Mouse (Mus musculus) right cerebral cortex, postnatal 25 days (tissue): ENCODE results near the gene Glod5.
"Not testable (repeated sequence)": the region's sequence is repeated elsewhere in the genome, so short reads cannot be mapped to it uniquely, and the experiment has no call there.

ENCODE experiments used
- DNase-seq: peaks from one replicate; pipeline ENCODE4 v3.0.0; 2022

Gene Glod5

GRCm38 (mm10) chrX:8018286-8018685, at the start of gene Glod5:
Glod5 (minus strand) TSS chrX:8018492.
- DNase-seq, result no peak

GRCm38 (mm10) chrX:8051044-8051781, 32.9 kb upstream of the Glod5 start:
- DNase-seq, result not testable (repeated sequence)

- DNase-seq, result no peak
Measured at GRCm38 (mm10) chrX:8033009-8033408, 14.7 kb upstream of the Glod5 start.

GRCm38 (mm10) chrX:8026811-8027210, 8.5 kb upstream of the Glod5 start:
- no peak for DNase-seq

GRCm38 (mm10) chrX:8024795-8025194, 6.5 kb upstream of the Glod5 start:
- no peak for DNase-seq

- no peak for DNase-seq
Measured at GRCm38 (mm10) chrX:8020111-8020778, 2.0 kb upstream of the Glod5 start.

- peak; percentile 11 for DNase-seq
Measured at GRCm38 (mm10) chrX:8017142-8017541, 1.1 kb downstream of the Glod5 start.

- DNase-seq, result not testable (repeated sequence)
Measured at GRCm38 (mm10) chrX:8015675-8016074, 2.6 kb downstream of the Glod5 start.

- no peak for DNase-seq
Measured at GRCm38 (mm10) chrX:8013569-8014314, 4.5 kb downstream of the Glod5 start.

- no peak for DNase-seq
Measured at GRCm38 (mm10) chrX:8013157-8013556, 5.1 kb downstream of the Glod5 start.

- not testable (repeated sequence) for DNase-seq
Measured at GRCm38 (mm10) chrX:8009356-8009755, 8.9 kb downstream of the Glod5 start.

GRCm38 (mm10) chrX:8008543-8008942, 9.7 kb downstream of the Glod5 start:
- no peak for DNase-seq

GRCm38 (mm10) chrX:8002971-8003370, 15.3 kb downstream of the Glod5 start:
- DNase-seq, result no peak

- DNase-seq, result no peak
Measured at GRCm38 (mm10) chrX:8002001-8002400, 16.3 kb downstream of the Glod5 start.

- DNase-seq, result no peak
Measured at GRCm38 (mm10) chrX:8000546-8001192, 17.6 kb downstream of the Glod5 start.

- DNase-seq, result no peak
Measured at GRCm38 (mm10) chrX:7993068-7993735, 25.1 kb downstream of the Glod5 start.

- DNase-seq, result no peak
Measured at GRCm38 (mm10) chrX:7992379-7993067, 25.8 kb downstream of the Glod5 start.

- no peak for DNase-seq
Measured at GRCm38 (mm10) chrX:7981368-7981767, 36.9 kb downstream of the Glod5 start.

- DNase-seq, result no peak
Measured at GRCm38 (mm10) chrX:7977892-7978291, 40.4 kb downstream of the Glod5 start, which contains the start of gene Gata1. Gata1 (minus strand) TSS chrX:7978071.

- DNase-seq, result no peak
Measured at GRCm38 (mm10) chrX:7971292-7971691, 47.0 kb downstream of the Glod5 start.

- no peak for DNase-seq
Measured at GRCm38 (mm10) chrX:7968899-7969298, 49.4 kb downstream of the Glod5 start.

- DNase-seq, result no peak
Measured at GRCm38 (mm10) chrX:7968226-7968625, 50.1 kb downstream of the Glod5 start.
